Mouse (Mus musculus) cerebellum, adult 2 months (tissue): Measurements from ENCODE around the gene B3galt1. TPM values are rescaled to one million over a fixed set of nuclear protein-coding genes. Genes with fewer than 3 reads are reported as not detected.

Experiments used
- DNase-seq, 2 experiments: peaks; one replicate each; pipeline ENCODE4 v3.0.0; 2021
- H3K27ac ChIP-seq: fragments of 200-500 bp; 2 replicates; pipeline ENCODE4 v1.5.1; 2012; ENCODE audit warnings: low read length, control low read depth, inconsistent platforms; ENCODE audit not compliant: insufficient read depth
- H3K27me3 ChIP-seq: fragments of 200-500 bp; 2 replicates; pipeline ENCODE4 v1.6.1; 2012; ENCODE audit warnings: inconsistent platforms, mild to moderate bottlenecking, low read length, moderate library complexity; ENCODE audit not compliant: control insufficient read depth, insufficient read depth
- H3K4me1 ChIP-seq: fragments of 200-500 bp; 2 replicates; pipeline ENCODE4 v1.6.1; 2011; ENCODE audit warnings: low read length; ENCODE audit not compliant: control insufficient read depth, insufficient read depth
- H3K4me3 ChIP-seq: fragments of 200-500 bp; replicated peaks from 2 replicates; pipeline ENCODE3; 2011; ENCODE audit warnings: mild to moderate bottlenecking, low read depth, low read length, control low read depth; ENCODE audit not compliant: insufficient read depth
- CTCF ChIP-seq: fragments of 200-500 bp; IDR thresholded peaks from 2 replicates; pipeline ENCODE4 v1.5.1; 2011; ENCODE audit warnings: low read depth, mild to moderate bottlenecking, control low read depth, low read length, moderate library complexity, borderline replicate concordance; ENCODE audit not compliant: insufficient read depth
- POLR2A ChIP-seq: fragments of 200-500 bp; IDR thresholded peaks from 2 replicates; pipeline ENCODE4 v1.6.1; 2011; ENCODE audit warnings: low read length, control low read depth, borderline replicate concordance; ENCODE audit not compliant: insufficient read depth
- WGBS: fragments of 180-500 bp; shearing (Covaris S2); methylation state at CpG from one replicate; pipeline ENCODE4 v1.1.7; 2018; 5-methylcytosine and 5-hydroxymethylcytosine counted together
- polyA plus RNA-seq: library from polyadenylated mRNA; depleted of rRNA; stranded (reverse); fragments of >200 nt; gene quantifications from 2 replicates; pipeline ENCODE4 v1.2.3, GENCODE M21; 2012

B3galt1 gene
- polyA plus RNA-seq, 1 experiment: 18.9 TPM

GRCm38 (mm10) chr2:67985133-67985532 lies 419.5 kb downstream of the B3galt1 start:
- Histone ChIP-seq H3K27ac (no peak overlapping the region), H3K4me1 (no peaks in the 10 kb centered on the region), H3K4me3 (no peak overlapping the region), H3K27me3 (no peaks in the 10 kb centered on the region)
- TF ChIP-seq POLR2A (no peak), CTCF (no peak)
- no peak for DNase-seq
- 93% methylated on average over 3 of the region's 3 CpGs for WGBS

- Histone ChIP-seq H3K4me1 (no peaks in the 10 kb centered on the region), H3K27ac (no peak overlapping the region), H3K4me3 (no peak overlapping the region), H3K27me3 (no peaks in the 10 kb centered on the region)
- TF ChIP-seq POLR2A (no peak), CTCF (no peak)
- DNase-seq: no peak
- 100% methylated on average over 1 of the region's 1 CpGs for WGBS
Observed at GRCm38 (mm10) chr2:67993421-67993820, 427.8 kb downstream of the B3galt1 start.

GRCm38 (mm10) chr2:68003091-68003490 lies 437.4 kb downstream of the B3galt1 start:
- H3K27ac ChIP-seq: no peak overlapping the region
- TF ChIP-seq POLR2A: no peak
- TF ChIP-seq CTCF: no peak
- peak; percentile 25 to 59 for DNase-seq
- H3K4me1 ChIP-seq: peaks cover 5% of the 10 kb centered on the region; the same call in 1 of the 2 replicates
- WGBS: 7% methylated on average over 1 of the region's 1 CpGs
- no peaks in the 10 kb centered on the region for H3K27me3 ChIP-seq
- H3K4me3 ChIP-seq: no peak overlapping the region

- H3K27me3 ChIP-seq: no peaks in the 10 kb centered on the region
- H3K4me1 ChIP-seq: peaks cover 5% of the 10 kb centered on the region; the same call in 1 of the 2 replicates
- TF ChIP-seq POLR2A: no peak
- TF ChIP-seq CTCF: no peak
- WGBS: 97% methylated on average over 9 of the region's 9 CpGs
- H3K27ac ChIP-seq: no peak overlapping the region
- no peak for DNase-seq
- H3K4me3 ChIP-seq: no peak overlapping the region
Observed at GRCm38 (mm10) chr2:68005210-68005609, 439.5 kb downstream of the B3galt1 start.

- TF ChIP-seq CTCF (no peak), POLR2A (no peak)
- Histone ChIP-seq H3K4me1 (peaks cover 5% of the 10 kb centered on the region; the same call in 1 of the 2 replicates), H3K27me3 (no peaks in the 10 kb centered on the region), H3K4me3 (no peak overlapping the region), H3K27ac (no peak overlapping the region)
- WGBS: 67% methylated on average over 7 of the region's 7 CpGs
- no peak for DNase-seq
Observed at GRCm38 (mm10) chr2:68005711-68006110, 440.0 kb downstream of the B3galt1 start.

- no peak for DNase-seq
Observed at GRCm38 (mm10) chr2:68011336-68011735, 445.7 kb downstream of the B3galt1 start.

GRCm38 (mm10) chr2:68020251-68020680 lies 454.6 kb downstream of the B3galt1 start:
- DNase-seq: peak; percentile 52 to 72
- H3K27ac ChIP-seq: no peak overlapping the region
- H3K27me3 ChIP-seq: no peaks in the 10 kb centered on the region
- TF ChIP-seq CTCF (no peak), POLR2A (no peak)
- H3K4me1 ChIP-seq: no peaks in the 10 kb centered on the region; the same call in 1 of the 2 replicates
- no peak overlapping the region for H3K4me3 ChIP-seq
- 11% methylated on average over 5 of the region's 5 CpGs for WGBS

More at GRCm38 (mm10) chr2:68011336-68011735, 445.7 kb downstream of the B3galt1 start:
- TF ChIP-seq CTCF (no peak), POLR2A (no peak)
- H3K27ac ChIP-seq: no peak overlapping the region
- no peak overlapping the region for H3K4me3 ChIP-seq
- H3K27me3 ChIP-seq: no peaks in the 10 kb centered on the region
- H3K4me1 ChIP-seq: no peaks in the 10 kb centered on the region
- 91% methylated on average over 4 of the region's 4 CpGs for WGBS

- 88% methylated on average over 6 of the region's 6 CpGs for WGBS
Observed at GRCm38 (mm10) chr2:68021541-68022152, 456.0 kb downstream of the B3galt1 start.

More at GRCm38 (mm10) chr2:68021541-68022152, 456.0 kb downstream of the B3galt1 start:
- Histone ChIP-seq H3K4me1 (no peaks in the 10 kb centered on the region; the same call in 1 of the 2 replicates), H3K27ac (no peak overlapping the region), H3K27me3 (no peaks in the 10 kb centered on the region), H3K4me3 (no peak overlapping the region)
- DNase-seq: no peak
- TF ChIP-seq CTCF: no peak
- no peak for TF ChIP-seq POLR2A
